Mouse (Mus musculus) heart, embryonic 11.5 days (tissue): ENCODE results near the gene Ptbp1. TPM values are rescaled to one million over a fixed set of nuclear protein-coding genes. Genes with fewer than 3 reads are reported as not detected.
A peak's percentile ranks its signal among the peaks of the same experiment; 100 is the strongest.

ENCODE experiments used
- ATAC-seq: fragments of 200-750 bp; cut with Nextera tagmentation; replicated peaks from 2 replicates; pipeline ENCODE4 v1.8.0; 2017; ENCODE audit warnings: moderate library complexity; ENCODE audit not compliant: insufficient number of reproducible peaks, low FRiP score, low TSS enrichment
- H3K27ac ChIP-seq: fragments of 300-500 bp; sonication (generic); 2 replicates; pipeline ENCODE4 v1.5.1; 2014; ENCODE audit warnings: mild to moderate bottlenecking, low read depth, low read length
- H3K27me3 ChIP-seq: fragments of 300-500 bp; sonication (generic); 2 replicates; pipeline ENCODE4 v1.6.1; 2014; ENCODE audit warnings: mild to moderate bottlenecking, low read length, mixed read lengths; ENCODE audit not compliant: control insufficient read depth, insufficient read depth
- H3K36me3 ChIP-seq: fragments of 300-500 bp; sonication (generic); 2 replicates; pipeline ENCODE4 v1.6.1; 2014; ENCODE audit warnings: mild to moderate bottlenecking, low read length, moderate library complexity, mixed read lengths; ENCODE audit not compliant: control insufficient read depth, insufficient read depth
- H3K4me1 ChIP-seq: fragments of 300-500 bp; sonication (generic); 2 replicates; pipeline ENCODE4 v1.6.1; 2014; ENCODE audit warnings: low read length; ENCODE audit not compliant: control insufficient read depth, insufficient read depth
- H3K4me2 ChIP-seq: fragments of 300-500 bp; sonication (generic); 2 replicates; pipeline ENCODE4 v1.6.1; 2014; ENCODE audit warnings: mild to moderate bottlenecking, moderate library complexity
- H3K4me3 ChIP-seq: fragments of 300-500 bp; sonication (generic); 2 replicates; pipeline ENCODE4 v1.5.1; 2014; ENCODE audit warnings: low read depth, low read length
- H3K9ac ChIP-seq: fragments of 300-500 bp; sonication (generic); 2 replicates; pipeline ENCODE4 v1.6.1; 2014; ENCODE audit warnings: mild to moderate bottlenecking, low read depth, low read length, moderate library complexity
- H3K9me3 ChIP-seq: fragments of 300-500 bp; sonication (generic); replicated peaks from 2 replicates; pipeline ENCODE4 v1.6.1; 2016; ENCODE audit warnings: low read length; ENCODE audit not compliant: control insufficient read depth
- WGBS: fragments of 180-500 bp; shearing (Covaris S2); extraction: QIAGEN DNeasy Blood & Tissue Kit; methylation state at CpG from one replicate; pipeline ENCODE4 v1.1.7; 2014; ENCODE audit not compliant: insufficient replicate concordance; 5-methylcytosine and 5-hydroxymethylcytosine counted together
- polyA plus RNA-seq: library from polyadenylated mRNA; unstranded; fragments of >200 nt; fragmentation: Nextera tagmentation; extraction: Ambion mirVana; gene quantifications from 2 replicates; pipeline ENCODE4 v1.2.1, GENCODE M21; 2014

Ptbp1 gene
- polyA plus RNA-seq, 1 experiment from 2014 or later, result 112 TPM

- Histone ChIP-seq H3K9me3 (no peaks in the 10 kb centered on the region), H3K27ac (peak overlapping the region; percentile 100), H3K9ac (peak overlapping the region; percentile 90), H3K4me1 (peaks cover 35% of the 10 kb centered on the region), H3K4me3 (peak overlapping the region; percentile 86), H3K36me3 (no peaks in the 10 kb centered on the region), H3K4me2 (peak overlapping the region; percentile 89), H3K27me3 (no peaks in the 10 kb centered on the region)
- ATAC-seq, result no peak
- WGBS, result 55% methylated on average over 9 of the region's 9 CpGs
These were observed 2.0 kb upstream of the Ptbp1 start for GRCm38 (mm10) chr10:79852107-79852789.

GRCm38 (mm10) chr10:79852827-79853226 is 1.4 kb upstream of the Ptbp1 start:
- Histone ChIP-seq H3K36me3 (0 out of 2 replicates have a peak, but pooled peaks cover 2% of the 10 kb centered on the region), H3K27me3 (no peaks in the 10 kb centered on the region), H3K4me3 (peak overlapping the region; percentile 86), H3K4me2 (peak overlapping the region; percentile 89), H3K4me1 (peaks cover 41% of the 10 kb centered on the region), H3K9me3 (no peaks in the 10 kb centered on the region), H3K9ac (peak overlapping the region; percentile 90), H3K27ac (peak overlapping the region; percentile 100)
- ATAC-seq, result no peak
- WGBS, result 27% methylated on average over 8 of the region's 8 CpGs

GRCm38 (mm10) chr10:79853392-79853791 is 835 bp upstream of the Ptbp1 start:
- ATAC-seq, result peak; percentile 49; the same call in 1 of the 2 replicates
- WGBS, result under 1% methylated on average over 15 of the region's 15 CpGs
- Histone ChIP-seq H3K9ac (peak overlapping the region; percentile 90), H3K27me3 (no peaks in the 10 kb centered on the region), H3K4me3 (peak overlapping the region; percentile 86), H3K27ac (peak overlapping the region; percentile 100), H3K4me2 (peak overlapping the region; percentile 89), H3K9me3 (no peaks in the 10 kb centered on the region), H3K4me1 (peaks cover 47% of the 10 kb centered on the region), H3K36me3 (peaks cover 2% of the 10 kb centered on the region; the same call in 1 of the 2 replicates)

DNA sequence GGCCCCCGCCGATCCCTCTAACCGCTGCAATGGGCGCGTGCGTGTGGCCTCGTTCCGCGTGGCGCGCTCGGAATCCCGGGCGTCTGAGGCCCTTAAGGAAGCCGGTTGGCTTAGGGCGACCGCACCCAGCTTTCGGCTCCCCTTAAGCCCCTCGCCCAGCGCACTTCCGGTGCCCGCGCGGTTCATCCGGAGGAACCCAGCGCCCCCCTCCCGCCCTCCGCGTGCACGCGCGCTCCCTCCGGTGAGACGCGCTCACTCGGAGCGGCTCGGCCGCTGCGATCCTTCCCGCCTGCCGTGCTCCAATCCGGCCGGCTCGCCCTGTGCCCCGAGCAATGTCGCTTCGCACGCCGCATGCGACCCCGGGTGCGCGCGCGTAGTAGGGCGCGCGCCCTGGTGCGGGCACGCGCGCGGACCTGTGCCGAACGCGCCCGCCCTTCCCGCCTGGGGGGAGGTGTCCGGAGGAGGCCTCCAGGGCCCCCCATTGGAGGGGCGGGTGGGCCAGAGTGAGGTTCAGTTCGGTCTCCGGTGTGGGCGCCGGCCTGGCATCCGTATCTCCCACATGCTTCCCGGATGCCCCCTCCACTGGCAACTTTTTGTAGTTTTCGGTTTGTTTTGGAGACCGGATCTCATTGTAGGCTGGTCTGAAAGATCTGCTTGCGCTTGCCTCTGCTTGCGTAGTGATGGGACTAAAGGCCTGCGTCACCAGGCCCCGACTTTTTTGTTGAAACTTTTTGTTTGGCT is 744 bp downstream of the Ptbp1 start:
- WGBS, result under 1% methylated on average over 83 of the region's 83 CpGs
- H3K4me1 ChIP-seq, result peaks cover 54% of the 10 kb centered on the region
- H3K36me3 ChIP-seq, result peaks cover 12% of the 10 kb centered on the region
- H3K9ac ChIP-seq, result peak overlapping the region; percentile 100
- peak; percentile 7; the same call in 1 of the 2 replicates for ATAC-seq
- H3K27me3 ChIP-seq, result no peaks in the 10 kb centered on the region
- H3K9me3 ChIP-seq, result no peaks in the 10 kb centered on the region
- H3K4me2 ChIP-seq, result peak overlapping the region; percentile 78
- H3K4me3 ChIP-seq, result peak overlapping the region; percentile 86
- peak overlapping the region; percentile 100 for H3K27ac ChIP-seq

GRCm38 (mm10) chr10:79855558-79856184 is 1.4 kb downstream of the Ptbp1 start:
- ATAC-seq, result no peak
- 1% methylated on average over 10 of the region's 10 CpGs for WGBS
- H3K27me3 ChIP-seq, result no peaks in the 10 kb centered on the region
- peak overlapping the region; percentile 78 for H3K4me2 ChIP-seq
- no peaks in the 10 kb centered on the region for H3K9me3 ChIP-seq
- peak overlapping the region; percentile 86 for H3K4me3 ChIP-seq
- H3K36me3 ChIP-seq, result peaks cover 19% of the 10 kb centered on the region
- peak overlapping the region; percentile 100 for H3K27ac ChIP-seq
- H3K9ac ChIP-seq, result peak overlapping the region; percentile 100
- peaks cover 51% of the 10 kb centered on the region for H3K4me1 ChIP-seq

- H3K9me3 ChIP-seq, result no peaks in the 10 kb centered on the region
- H3K36me3 ChIP-seq, result peaks cover 25% of the 10 kb centered on the region
- H3K27ac ChIP-seq, result peak overlapping the region; percentile 18; the same call in 1 of the 2 replicates
- 44% methylated on average over 6 of the region's 6 CpGs for WGBS
- no peak for ATAC-seq
- H3K4me1 ChIP-seq, result peaks cover 49% of the 10 kb centered on the region
- peak overlapping the region; percentile 86 for H3K4me3 ChIP-seq
- H3K4me2 ChIP-seq, result peak overlapping the region; percentile 78
- H3K27me3 ChIP-seq, result no peaks in the 10 kb centered on the region
- H3K9ac ChIP-seq, result peak overlapping the region; percentile 100
These were observed 2.1 kb downstream of the Ptbp1 start for GRCm38 (mm10) chr10:79856280-79856679.

DNA sequence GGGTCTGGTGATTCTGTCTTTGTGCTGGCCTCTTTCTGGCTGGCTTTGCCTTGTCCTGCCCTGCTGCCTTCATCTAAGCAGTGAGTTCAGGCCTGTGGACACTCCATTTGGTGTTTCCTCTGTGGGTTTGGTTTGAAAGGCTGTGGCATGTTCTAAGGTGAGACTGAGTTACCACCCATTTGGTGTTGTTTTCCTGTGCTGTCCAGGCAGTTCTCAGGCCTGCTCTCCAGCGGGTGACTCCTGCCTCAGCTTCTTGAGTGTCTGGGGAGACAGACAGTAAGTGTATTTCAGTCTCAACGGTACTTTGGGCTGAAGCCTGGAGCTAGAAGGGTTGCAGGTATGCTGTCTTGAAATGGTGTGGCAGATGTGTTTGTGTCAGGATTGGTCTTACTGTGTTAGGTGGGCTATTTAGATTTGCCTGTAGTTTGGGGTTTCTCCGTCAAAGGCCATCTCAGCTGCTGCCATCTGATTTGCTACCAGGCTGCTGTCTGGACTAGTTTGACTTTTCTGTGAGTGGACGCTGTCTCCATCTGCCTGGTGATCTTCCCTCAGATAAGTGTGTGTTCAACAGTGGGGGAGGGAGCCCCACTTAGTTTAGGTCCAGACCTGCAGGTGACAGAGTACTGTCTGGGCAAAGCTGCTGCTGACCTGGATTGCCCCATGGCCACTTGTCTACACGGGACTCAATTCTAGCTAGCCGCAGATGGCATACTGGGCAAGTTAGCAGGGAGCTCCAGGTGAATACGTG is 2.7 kb downstream of the Ptbp1 start:
- 37% methylated on average over 7 of the region's 7 CpGs for WGBS
- Histone ChIP-seq H3K4me3 (peak overlapping the region; percentile 86), H3K9me3 (no peaks in the 10 kb centered on the region), H3K27me3 (no peaks in the 10 kb centered on the region), H3K4me1 (peaks cover 44% of the 10 kb centered on the region), H3K9ac (peak overlapping the region; percentile 100), H3K27ac (peak overlapping the region; percentile 57), H3K36me3 (peaks cover 30% of the 10 kb centered on the region), H3K4me2 (peak overlapping the region; percentile 78)
- no peak for ATAC-seq

DNA sequence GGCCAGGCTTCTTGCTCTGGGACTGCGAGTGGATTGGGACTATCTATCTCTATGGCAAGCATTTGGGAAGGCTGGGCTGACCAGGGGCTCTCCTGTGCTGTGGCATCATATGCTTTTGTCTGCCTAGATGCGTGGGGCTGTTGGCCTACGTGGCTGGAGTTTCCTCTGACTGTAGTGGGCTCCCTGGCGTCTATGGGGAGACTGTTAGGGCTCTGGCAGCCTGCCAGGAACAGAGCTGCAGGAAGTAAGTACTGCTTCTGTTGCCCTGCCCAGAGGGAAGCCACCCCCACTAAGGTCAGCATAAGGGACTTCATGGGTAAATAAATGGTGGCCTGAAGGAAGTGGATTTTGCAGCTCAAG is 3.2 kb downstream of the Ptbp1 start:
- Histone ChIP-seq H3K9ac (peak overlapping the region; percentile 64), H3K4me3 (peak overlapping the region; percentile 86), H3K36me3 (peaks cover 35% of the 10 kb centered on the region), H3K9me3 (no peaks in the 10 kb centered on the region), H3K27me3 (no peaks in the 10 kb centered on the region), H3K4me1 (peaks cover 38% of the 10 kb centered on the region), H3K4me2 (peak overlapping the region; percentile 78), H3K27ac (peak overlapping the region; percentile 57)
- 23% methylated on average over 4 of the region's 4 CpGs for WGBS
- ATAC-seq, result no peak
